Mouse (Mus musculus): ENCODE measurements around the gene Cyfip1. TPM values are rescaled to one million over a fixed set of nuclear protein-coding genes. Genes with fewer than 3 reads are reported as not detected.

Gene Cyfip1
- polyA plus RNA-seq, 1 experiment from 2014 or later: 105 TPM

DNA sequence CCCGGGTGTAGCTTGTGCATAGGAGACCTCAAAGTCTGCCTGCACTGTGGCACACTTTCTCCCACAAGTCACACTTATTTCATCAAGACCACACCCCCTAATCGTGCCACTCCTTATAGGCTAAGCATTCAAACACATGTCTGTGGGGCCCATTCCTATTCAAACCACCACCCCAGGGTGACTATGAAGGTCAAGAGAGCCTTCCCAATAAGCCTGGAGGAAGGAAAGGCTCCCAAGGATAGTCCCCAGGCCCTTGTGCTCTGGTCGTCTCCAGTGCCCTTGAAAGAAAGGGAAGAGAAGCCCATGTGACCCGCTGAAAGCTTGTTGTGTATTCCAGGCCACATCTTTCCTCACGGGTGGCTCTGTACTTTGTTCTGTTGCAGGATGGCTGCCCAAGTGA lies 29.9 kb downstream of the Cyfip1 start:
- no peak for ATAC-seq (ENCODE audit: insufficient read depth, low FRiP score)
- no peak overlapping the region for H3K9ac ChIP-seq (ENCODE audit: low read length)
- WGBS: 78% methylated on average over 5 of the region's 5 CpGs
- no peak overlapping the region for H3K4me3 ChIP-seq (replicated peaks; ENCODE audit: low read length)
- no peaks in the 10 kb centered on the region for H3K27me3 ChIP-seq (ENCODE audit: control insufficient read depth, insufficient read depth, low read length)
- peaks cover 6% of the 10 kb centered on the region for H3K36me3 ChIP-seq (ENCODE audit: control insufficient read depth, insufficient read depth, low read length)
- H3K9me3 ChIP-seq (replicated peaks; ENCODE audit: control insufficient read depth, low read length): no peaks in the 10 kb centered on the region
- H3K4me2 ChIP-seq (ENCODE audit: low read depth, low read length): no peak overlapping the region
- H3K4me1 ChIP-seq (ENCODE audit: control insufficient read depth, insufficient read depth, low read length): no peaks in the 10 kb centered on the region; the same call in 1 of the 2 replicates
- H3K27ac ChIP-seq (ENCODE audit: low read length): no peak overlapping the region

GRCm38 (mm10) chr7:55874703-55875102 lies 33.2 kb downstream of the Cyfip1 start:
- H3K4me1 ChIP-seq (ENCODE audit: control insufficient read depth, insufficient read depth, low read length): no peaks in the 10 kb centered on the region; the same call in 1 of the 2 replicates
- WGBS: 83% methylated on average over 7 of the region's 7 CpGs
- H3K4me3 ChIP-seq (replicated peaks; ENCODE audit: low read length): no peak overlapping the region
- H3K27me3 ChIP-seq (ENCODE audit: control insufficient read depth, insufficient read depth, low read length): no peaks in the 10 kb centered on the region
- H3K27ac ChIP-seq (ENCODE audit: low read length): no peak overlapping the region
- H3K9me3 ChIP-seq (replicated peaks; ENCODE audit: control insufficient read depth, low read length): no peaks in the 10 kb centered on the region
- H3K9ac ChIP-seq (ENCODE audit: low read length): no peak overlapping the region
- ATAC-seq (ENCODE audit: insufficient read depth, low FRiP score): no peak
- H3K36me3 ChIP-seq (ENCODE audit: control insufficient read depth, insufficient read depth, low read length): peaks cover 21% of the 10 kb centered on the region
- H3K4me2 ChIP-seq (ENCODE audit: low read depth, low read length): no peak overlapping the region

- WGBS: 83% methylated on average over 10 of the region's 10 CpGs
These were observed 36.2 kb downstream of the Cyfip1 start for GRCm38 (mm10) chr7:55877721-55878120.

GRCm38 (mm10) chr7:55880882-55881281 lies 39.3 kb downstream of the Cyfip1 start:
- Histone ChIP-seq H3K4me3 (replicated peaks; ENCODE audit: low read length) (no peak overlapping the region), H3K36me3 (ENCODE audit: control insufficient read depth, insufficient read depth, low read length) (peaks cover 16% of the 10 kb centered on the region), H3K4me2 (ENCODE audit: low read depth, low read length) (no peak overlapping the region), H3K27me3 (ENCODE audit: control insufficient read depth, insufficient read depth, low read length) (no peaks in the 10 kb centered on the region), H3K9ac (ENCODE audit: low read length) (no peak overlapping the region), H3K4me1 (ENCODE audit: control insufficient read depth, insufficient read depth, low read length) (no peaks in the 10 kb centered on the region), H3K27ac (ENCODE audit: low read length) (no peak overlapping the region), H3K9me3 (replicated peaks; ENCODE audit: control insufficient read depth, low read length) (no peaks in the 10 kb centered on the region)
- no peak for ATAC-seq (ENCODE audit: insufficient read depth, low FRiP score)
- WGBS: 82% methylated on average over 9 of the region's 9 CpGs

More at GRCm38 (mm10) chr7:55877721-55878120, 36.2 kb downstream of the Cyfip1 start:
- H3K4me2 ChIP-seq (ENCODE audit: low read depth, low read length): no peak overlapping the region
- no peak overlapping the region for H3K9ac ChIP-seq (ENCODE audit: low read length)
- ATAC-seq (ENCODE audit: insufficient read depth, low FRiP score): no peak
- no peaks in the 10 kb centered on the region for H3K9me3 ChIP-seq (replicated peaks; ENCODE audit: control insufficient read depth, low read length)
- H3K27me3 ChIP-seq (ENCODE audit: control insufficient read depth, insufficient read depth, low read length): no peaks in the 10 kb centered on the region
- H3K4me3 ChIP-seq (replicated peaks; ENCODE audit: low read length): no peak overlapping the region
- no peak overlapping the region for H3K27ac ChIP-seq (ENCODE audit: low read length)
- H3K36me3 ChIP-seq (ENCODE audit: control insufficient read depth, insufficient read depth, low read length): peaks cover 19% of the 10 kb centered on the region
- H3K4me1 ChIP-seq (ENCODE audit: control insufficient read depth, insufficient read depth, low read length): no peaks in the 10 kb centered on the region

DNA sequence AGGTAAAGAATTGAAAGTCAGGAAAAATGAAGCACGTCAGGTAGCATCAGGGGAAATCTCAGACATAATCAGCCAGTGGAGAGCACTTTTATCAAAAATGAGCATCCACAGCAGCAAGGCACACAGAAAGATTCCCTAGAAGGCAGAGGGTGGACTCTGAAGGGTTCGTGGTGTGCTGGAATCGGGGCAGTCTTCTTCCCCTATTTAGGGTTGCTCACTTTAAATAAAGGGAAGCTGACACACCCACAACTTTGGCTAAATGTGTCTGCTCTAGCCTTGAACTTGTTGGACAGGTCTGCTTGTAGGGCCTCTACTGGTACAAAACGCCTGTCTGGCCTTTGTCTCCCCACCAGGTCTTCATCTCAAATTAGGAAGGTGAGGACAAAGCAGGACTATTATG lies 47.1 kb downstream of the Cyfip1 start:
- no peaks in the 10 kb centered on the region for H3K4me1 ChIP-seq (ENCODE audit: control insufficient read depth, insufficient read depth, low read length)
- H3K4me2 ChIP-seq (ENCODE audit: low read depth, low read length): no peak overlapping the region
- H3K27me3 ChIP-seq (ENCODE audit: control insufficient read depth, insufficient read depth, low read length): no peaks in the 10 kb centered on the region
- H3K36me3 ChIP-seq (ENCODE audit: control insufficient read depth, insufficient read depth, low read length): peaks cover 11% of the 10 kb centered on the region
- no peak overlapping the region for H3K9ac ChIP-seq (ENCODE audit: low read length)
- 84% methylated on average over 4 of the region's 4 CpGs for WGBS
- H3K27ac ChIP-seq (ENCODE audit: low read length): no peak overlapping the region
- ATAC-seq (ENCODE audit: insufficient read depth, low FRiP score): no peak
- H3K4me3 ChIP-seq (replicated peaks; ENCODE audit: low read length): no peak overlapping the region
- no peaks in the 10 kb centered on the region for H3K9me3 ChIP-seq (replicated peaks; ENCODE audit: control insufficient read depth, low read length)

GRCm38 (mm10) chr7:55889996-55890395 lies 48.5 kb downstream of the Cyfip1 start:
- no peak overlapping the region for H3K9ac ChIP-seq (ENCODE audit: low read length)
- peaks cover 14% of the 10 kb centered on the region for H3K36me3 ChIP-seq (ENCODE audit: control insufficient read depth, insufficient read depth, low read length)

GRCm38 (mm10) chr7:55890731-55891130 lies 49.2 kb downstream of the Cyfip1 start:
- Histone ChIP-seq H3K27ac (ENCODE audit: low read length) (no peak overlapping the region), H3K4me1 (ENCODE audit: control insufficient read depth, insufficient read depth, low read length) (no peaks in the 10 kb centered on the region), H3K4me2 (ENCODE audit: low read depth, low read length) (no peak overlapping the region), H3K9ac (ENCODE audit: low read length) (no peak overlapping the region), H3K36me3 (ENCODE audit: control insufficient read depth, insufficient read depth, low read length) (peaks cover 14% of the 10 kb centered on the region), H3K9me3 (replicated peaks; ENCODE audit: control insufficient read depth, low read length) (no peaks in the 10 kb centered on the region), H3K27me3 (ENCODE audit: control insufficient read depth, insufficient read depth, low read length) (no peaks in the 10 kb centered on the region), H3K4me3 (replicated peaks; ENCODE audit: low read length) (no peak overlapping the region)
- no peak for ATAC-seq (ENCODE audit: insufficient read depth, low FRiP score)

More at GRCm38 (mm10) chr7:55889996-55890395, 48.5 kb downstream of the Cyfip1 start:
- no peak for ATAC-seq (ENCODE audit: insufficient read depth, low FRiP score)
- no peak overlapping the region for H3K4me3 ChIP-seq (replicated peaks; ENCODE audit: low read length)
- no peak overlapping the region for H3K4me2 ChIP-seq (ENCODE audit: low read depth, low read length)
- 84% methylated on average over 4 of the region's 4 CpGs for WGBS
- H3K4me1 ChIP-seq (ENCODE audit: control insufficient read depth, insufficient read depth, low read length): no peaks in the 10 kb centered on the region
- H3K27ac ChIP-seq (ENCODE audit: low read length): no peak overlapping the region
- H3K27me3 ChIP-seq (ENCODE audit: control insufficient read depth, insufficient read depth, low read length): no peaks in the 10 kb centered on the region
- no peaks in the 10 kb centered on the region for H3K9me3 ChIP-seq (replicated peaks; ENCODE audit: control insufficient read depth, low read length)

- no peaks in the 10 kb centered on the region for H3K9me3 ChIP-seq (replicated peaks; ENCODE audit: control insufficient read depth, low read length)
- H3K36me3 ChIP-seq (ENCODE audit: control insufficient read depth, insufficient read depth, low read length): peaks cover 20% of the 10 kb centered on the region
- H3K4me1 ChIP-seq (ENCODE audit: control insufficient read depth, insufficient read depth, low read length): no peaks in the 10 kb centered on the region
- H3K4me2 ChIP-seq (ENCODE audit: low read depth, low read length): no peak overlapping the region
- no peak overlapping the region for H3K9ac ChIP-seq (ENCODE audit: low read length)
- no peak overlapping the region for H3K4me3 ChIP-seq (replicated peaks; ENCODE audit: low read length)
- ATAC-seq (ENCODE audit: insufficient read depth, low FRiP score): no peak
- no peaks in the 10 kb centered on the region for H3K27me3 ChIP-seq (ENCODE audit: control insufficient read depth, insufficient read depth, low read length)
- 85% methylated on average over 11 of the region's 11 CpGs for WGBS
- no peak overlapping the region for H3K27ac ChIP-seq (ENCODE audit: low read length)
These were observed 50.3 kb downstream of the Cyfip1 start for GRCm38 (mm10) chr7:55891797-55892196.

GRCm38 (mm10) chr7:55903766-55904165 lies 62.2 kb downstream of the Cyfip1 start:
- H3K9me3 ChIP-seq (replicated peaks; ENCODE audit: control insufficient read depth, low read length): no peaks in the 10 kb centered on the region
- no peaks in the 10 kb centered on the region for H3K4me1 ChIP-seq (ENCODE audit: control insufficient read depth, insufficient read depth, low read length)
- H3K9ac ChIP-seq (ENCODE audit: low read length): no peak overlapping the region
- no peak overlapping the region for H3K4me2 ChIP-seq (ENCODE audit: low read depth, low read length)
- no peak for ATAC-seq (ENCODE audit: insufficient read depth, low FRiP score)
- H3K4me3 ChIP-seq (replicated peaks; ENCODE audit: low read length): no peak overlapping the region
- peaks cover 52% of the 10 kb centered on the region for H3K36me3 ChIP-seq (ENCODE audit: control insufficient read depth, insufficient read depth, low read length)
- H3K27ac ChIP-seq (ENCODE audit: low read length): no peak overlapping the region
- WGBS: 90% methylated on average over 5 of the region's 5 CpGs
- H3K27me3 ChIP-seq (ENCODE audit: control insufficient read depth, insufficient read depth, low read length): no peaks in the 10 kb centered on the region

- Histone ChIP-seq H3K27ac (ENCODE audit: low read length) (no peak overlapping the region), H3K36me3 (ENCODE audit: control insufficient read depth, insufficient read depth, low read length) (peaks cover 50% of the 10 kb centered on the region), H3K4me3 (replicated peaks; ENCODE audit: low read length) (no peak overlapping the region), H3K4me1 (ENCODE audit: control insufficient read depth, insufficient read depth, low read length) (no peaks in the 10 kb centered on the region), H3K4me2 (ENCODE audit: low read depth, low read length) (no peak overlapping the region), H3K9me3 (replicated peaks; ENCODE audit: control insufficient read depth, low read length) (no peaks in the 10 kb centered on the region), H3K27me3 (ENCODE audit: control insufficient read depth, insufficient read depth, low read length) (no peaks in the 10 kb centered on the region), H3K9ac (ENCODE audit: low read length) (no peak overlapping the region)
- 80% methylated on average over 2 of the region's 2 CpGs for WGBS
- no peak for ATAC-seq (ENCODE audit: insufficient read depth, low FRiP score)
These were observed 63.9 kb downstream of the Cyfip1 start for GRCm38 (mm10) chr7:55905449-55905848.
